Mouse (Mus musculus): ENCODE results near the gene Phlda1. TPM values are rescaled to one million over a fixed set of nuclear protein-coding genes. Genes with fewer than 3 reads are reported as not detected.
A peak's percentile ranks its signal among the peaks of the same experiment; 100 is the strongest.

Gene Phlda1
- polyA plus RNA-seq, 1 experiment from 2014 or later, result 27.3 TPM

- H3K27ac ChIP-seq (ENCODE audit: low read length), result no peak overlapping the region
Observed at GRCm38 (mm10) chr10:111521636-111522035, 15.6 kb downstream of the Phlda1 start.

GRCm38 (mm10) chr10:111522230-111522629 is 16.1 kb downstream of the Phlda1 start:
- WGBS, result 82% methylated on average over 4 of the region's 4 CpGs
- H3K9me3 ChIP-seq (ENCODE audit: low read length), result no peaks in the 10 kb centered on the region
- H3K4me3 ChIP-seq (ENCODE audit: low read length), result no peak overlapping the region
- H3K4me1 ChIP-seq (ENCODE audit: insufficient read depth, low read length), result peaks cover 26% of the 10 kb centered on the region
- no peak for ATAC-seq (ENCODE audit: low FRiP score, low TSS enrichment)
- H3K36me3 ChIP-seq (ENCODE audit: insufficient read depth, low read length), result no peaks in the 10 kb centered on the region
- H3K4me2 ChIP-seq (replicated peaks; ENCODE audit: low read depth, low read length), result no peak overlapping the region
- H3K9ac ChIP-seq (replicated peaks; ENCODE audit: low read length), result no peak overlapping the region
- H3K27me3 ChIP-seq (ENCODE audit: insufficient read depth, low read length), result no peaks in the 10 kb centered on the region
- no peak overlapping the region for H3K27ac ChIP-seq (ENCODE audit: low read length)

More at GRCm38 (mm10) chr10:111521636-111522035, 15.6 kb downstream of the Phlda1 start:
- peaks cover 26% of the 10 kb centered on the region for H3K4me1 ChIP-seq (ENCODE audit: insufficient read depth, low read length)
- no peak for ATAC-seq (ENCODE audit: low FRiP score, low TSS enrichment)
- H3K9me3 ChIP-seq (ENCODE audit: low read length), result no peaks in the 10 kb centered on the region
- H3K9ac ChIP-seq (replicated peaks; ENCODE audit: low read length), result no peak overlapping the region
- no peak overlapping the region for H3K4me2 ChIP-seq (replicated peaks; ENCODE audit: low read depth, low read length)
- no peak overlapping the region for H3K4me3 ChIP-seq (ENCODE audit: low read length)
- whole genome bisulfite sequencing, result 64% methylated on average over 4 of the region's 4 CpGs
- H3K27me3 ChIP-seq (ENCODE audit: insufficient read depth, low read length), result no peaks in the 10 kb centered on the region
- no peaks in the 10 kb centered on the region for H3K36me3 ChIP-seq (ENCODE audit: insufficient read depth, low read length)

GRCm38 (mm10) chr10:111523894-111524293 is 17.8 kb downstream of the Phlda1 start:
- WGBS, result 83% methylated on average over 12 of the region's 12 CpGs
- Histone ChIP-seq H3K4me1 (ENCODE audit: insufficient read depth, low read length) (peaks cover 30% of the 10 kb centered on the region), H3K4me3 (ENCODE audit: low read length) (no peak overlapping the region), H3K9me3 (ENCODE audit: low read length) (no peaks in the 10 kb centered on the region), H3K36me3 (ENCODE audit: insufficient read depth, low read length) (no peaks in the 10 kb centered on the region), H3K27ac (ENCODE audit: low read length) (no peak overlapping the region), H3K9ac (replicated peaks; ENCODE audit: low read length) (no peak overlapping the region), H3K4me2 (replicated peaks; ENCODE audit: low read depth, low read length) (no peak overlapping the region), H3K27me3 (ENCODE audit: insufficient read depth, low read length) (no peaks in the 10 kb centered on the region)
- no peak for ATAC-seq (ENCODE audit: low FRiP score, low TSS enrichment)

- no peak overlapping the region for H3K4me3 ChIP-seq (ENCODE audit: low read length)
- H3K4me2 ChIP-seq (replicated peaks; ENCODE audit: low read depth, low read length), result no peak overlapping the region
- H3K9ac ChIP-seq (replicated peaks; ENCODE audit: low read length), result no peak overlapping the region
- whole genome bisulfite sequencing, result 74% methylated on average over 5 of the region's 5 CpGs
- H3K27me3 ChIP-seq (ENCODE audit: insufficient read depth, low read length), result no peaks in the 10 kb centered on the region
- peaks cover 14% of the 10 kb centered on the region for H3K4me1 ChIP-seq (ENCODE audit: insufficient read depth, low read length)
- ATAC-seq (ENCODE audit: low FRiP score, low TSS enrichment), result peak; percentile 43; the same call in 1 of the 2 replicates
- no peaks in the 10 kb centered on the region for H3K36me3 ChIP-seq (ENCODE audit: insufficient read depth, low read length)
- no peaks in the 10 kb centered on the region for H3K9me3 ChIP-seq (ENCODE audit: low read length)
- H3K27ac ChIP-seq (ENCODE audit: low read length), result no peak overlapping the region
Observed at GRCm38 (mm10) chr10:111527057-111527456, 21.0 kb downstream of the Phlda1 start.

DNA sequence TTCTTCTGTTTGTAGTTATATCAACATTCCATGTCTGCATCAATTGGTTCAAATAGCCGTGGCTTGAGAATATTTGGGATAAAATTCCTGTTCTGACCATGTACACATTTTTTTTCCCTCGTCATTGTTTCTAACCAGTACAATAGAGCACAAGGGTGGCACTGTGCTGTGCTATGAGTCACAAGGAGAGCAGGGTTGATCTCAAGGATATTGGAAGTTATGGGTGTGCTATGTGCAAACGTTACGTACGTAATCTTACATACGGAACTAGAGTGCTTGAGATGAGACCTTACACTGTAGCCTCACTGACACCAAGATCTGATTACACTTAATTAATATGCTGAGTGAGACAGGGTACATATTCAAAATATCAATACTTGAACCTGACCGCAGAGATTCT is 21.5 kb downstream of the Phlda1 start:
- 87% methylated on average over 7 of the region's 7 CpGs for WGBS
- no peaks in the 10 kb centered on the region for H3K27me3 ChIP-seq (ENCODE audit: insufficient read depth, low read length)
- H3K9ac ChIP-seq (replicated peaks; ENCODE audit: low read length), result no peak overlapping the region
- no peak for ATAC-seq (ENCODE audit: low FRiP score, low TSS enrichment)
- H3K4me1 ChIP-seq (ENCODE audit: insufficient read depth, low read length), result peaks cover 14% of the 10 kb centered on the region; the same call in 1 of the 2 replicates
- no peaks in the 10 kb centered on the region for H3K36me3 ChIP-seq (ENCODE audit: insufficient read depth, low read length)
- no peak overlapping the region for H3K27ac ChIP-seq (ENCODE audit: low read length)
- no peak overlapping the region for H3K4me3 ChIP-seq (ENCODE audit: low read length)
- H3K4me2 ChIP-seq (replicated peaks; ENCODE audit: low read depth, low read length), result no peak overlapping the region
- no peaks in the 10 kb centered on the region for H3K9me3 ChIP-seq (ENCODE audit: low read length)

GRCm38 (mm10) chr10:111528283-111528682 is 22.2 kb downstream of the Phlda1 start:
- Histone ChIP-seq H3K36me3 (ENCODE audit: insufficient read depth, low read length) (no peaks in the 10 kb centered on the region), H3K4me3 (ENCODE audit: low read length) (no peak overlapping the region), H3K27ac (ENCODE audit: low read length) (no peak overlapping the region), H3K9ac (replicated peaks; ENCODE audit: low read length) (no peak overlapping the region; the same call in 1 of the 2 replicates), H3K4me1 (ENCODE audit: insufficient read depth, low read length) (peaks cover 18% of the 10 kb centered on the region; the same call in 1 of the 2 replicates), H3K4me2 (replicated peaks; ENCODE audit: low read depth, low read length) (peak overlapping the region; percentile 6; the same call in 1 of the 2 replicates), H3K27me3 (ENCODE audit: insufficient read depth, low read length) (no peaks in the 10 kb centered on the region), H3K9me3 (ENCODE audit: low read length) (no peaks in the 10 kb centered on the region)
- ATAC-seq (ENCODE audit: low FRiP score, low TSS enrichment), result peak; percentile 35; the same call in 1 of the 2 replicates
- WGBS, result 29% methylated on average over 4 of the region's 4 CpGs

DNA sequence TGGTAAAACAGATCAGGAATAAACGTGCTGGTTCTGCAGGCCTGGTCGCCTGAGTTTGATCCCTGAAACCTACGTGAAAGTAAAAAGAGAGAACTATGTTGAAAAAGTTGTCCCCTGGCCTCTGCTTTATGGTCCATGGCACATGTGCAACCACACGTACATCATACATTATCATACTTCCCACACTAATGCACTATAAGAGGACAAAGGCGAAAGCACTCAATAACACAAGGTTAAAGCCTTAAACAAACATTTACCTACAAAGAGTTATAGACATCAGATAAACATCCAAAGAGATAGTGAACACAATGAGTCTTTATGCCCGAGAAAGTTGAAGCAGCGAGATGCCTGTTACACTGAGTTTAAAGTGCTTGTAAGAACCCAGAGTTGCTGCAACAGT is 24.3 kb downstream of the Phlda1 start:
- Histone ChIP-seq H3K4me2 (replicated peaks; ENCODE audit: low read depth, low read length) (no peak overlapping the region), H3K27me3 (ENCODE audit: insufficient read depth, low read length) (no peaks in the 10 kb centered on the region), H3K9ac (replicated peaks; ENCODE audit: low read length) (no peak overlapping the region), H3K4me1 (ENCODE audit: insufficient read depth, low read length) (peaks cover 30% of the 10 kb centered on the region; the same call in 1 of the 2 replicates), H3K27ac (ENCODE audit: low read length) (no peak overlapping the region), H3K36me3 (ENCODE audit: insufficient read depth, low read length) (no peaks in the 10 kb centered on the region), H3K9me3 (ENCODE audit: low read length) (no peaks in the 10 kb centered on the region), H3K4me3 (ENCODE audit: low read length) (no peak overlapping the region)
- WGBS, result 62% methylated on average over 7 of the region's 7 CpGs
- ATAC-seq (ENCODE audit: low FRiP score, low TSS enrichment), result no peak

GRCm38 (mm10) chr10:111534691-111535090 is 28.6 kb downstream of the Phlda1 start:
- H3K9ac ChIP-seq (replicated peaks; ENCODE audit: low read length), result no peak overlapping the region
- H3K9me3 ChIP-seq (ENCODE audit: low read length), result no peaks in the 10 kb centered on the region
- no peak overlapping the region for H3K27ac ChIP-seq (ENCODE audit: low read length)
- ATAC-seq (ENCODE audit: low FRiP score, low TSS enrichment), result no peak
- H3K27me3 ChIP-seq (ENCODE audit: insufficient read depth, low read length), result no peaks in the 10 kb centered on the region
- peaks cover 37% of the 10 kb centered on the region for H3K4me1 ChIP-seq (ENCODE audit: insufficient read depth, low read length)
- 66% methylated on average over 8 of the region's 8 CpGs for WGBS
- H3K4me3 ChIP-seq (ENCODE audit: low read length), result no peak overlapping the region
- H3K36me3 ChIP-seq (ENCODE audit: insufficient read depth, low read length), result no peaks in the 10 kb centered on the region
- no peak overlapping the region for H3K4me2 ChIP-seq (replicated peaks; ENCODE audit: low read depth, low read length)

GRCm38 (mm10) chr10:111537410-111537809 is 31.3 kb downstream of the Phlda1 start:
- Histone ChIP-seq H3K4me2 (replicated peaks; ENCODE audit: low read depth, low read length) (no peak overlapping the region), H3K27me3 (ENCODE audit: insufficient read depth, low read length) (no peaks in the 10 kb centered on the region), H3K4me3 (ENCODE audit: low read length) (no peak overlapping the region), H3K9me3 (ENCODE audit: low read length) (no peaks in the 10 kb centered on the region), H3K27ac (ENCODE audit: low read length) (no peak overlapping the region), H3K9ac (replicated peaks; ENCODE audit: low read length) (no peak overlapping the region), H3K36me3 (ENCODE audit: insufficient read depth, low read length) (no peaks in the 10 kb centered on the region), H3K4me1 (ENCODE audit: insufficient read depth, low read length) (peaks cover 52% of the 10 kb centered on the region)
- ATAC-seq (ENCODE audit: low FRiP score, low TSS enrichment), result no peak
- WGBS, result 73% methylated on average over 19 of the region's 19 CpGs

GRCm38 (mm10) chr10:111539724-111540324 is 33.7 kb downstream of the Phlda1 start:
- peak overlapping the region; percentile 12; the same call in 1 of the 2 replicates for H3K4me2 ChIP-seq (replicated peaks; ENCODE audit: low read depth, low read length)

More at GRCm38 (mm10) chr10:111539724-111540324, 33.7 kb downstream of the Phlda1 start:
- no peaks in the 10 kb centered on the region for H3K9me3 ChIP-seq (ENCODE audit: low read length)
- peak overlapping the region; percentile 86 for H3K27ac ChIP-seq (ENCODE audit: low read length)
- no peaks in the 10 kb centered on the region for H3K27me3 ChIP-seq (ENCODE audit: insufficient read depth, low read length)
- WGBS, result 10% methylated on average over 9 of the region's 9 CpGs
- H3K4me3 ChIP-seq (ENCODE audit: low read length), result no peak overlapping the region
- peak; percentile 76 for ATAC-seq (ENCODE audit: low FRiP score, low TSS enrichment)
- H3K4me1 ChIP-seq (ENCODE audit: insufficient read depth, low read length), result peaks cover 47% of the 10 kb centered on the region
- no peaks in the 10 kb centered on the region for H3K36me3 ChIP-seq (ENCODE audit: insufficient read depth, low read length)
- H3K9ac ChIP-seq (replicated peaks; ENCODE audit: low read length), result 0 out of 2 replicates have a peak overlapping the region, but pooled peaks have one; percentile 13
